Mouse (Mus musculus) midbrain, embryonic 15.5 days (tissue): ENCODE data around the gene Crkl. TPM values are rescaled to one million over a fixed set of nuclear protein-coding genes. Genes with fewer than 3 reads are reported as not detected.
A peak's percentile ranks its signal among the peaks of the same experiment; 100 is the strongest.
"Not testable (repeated sequence)": the region's sequence is repeated elsewhere in the genome, so short reads cannot be mapped to it uniquely, and the experiment has no call there.

ENCODE experiments used
- ATAC-seq: fragments of 200-750 bp; cut with Nextera tagmentation; replicated peaks from 2 replicates; pipeline ENCODE4 v1.8.0; 2017; ENCODE audit warnings: moderate TSS enrichment
- H3K27ac ChIP-seq: fragments of 300-500 bp; sonication (generic); 2 replicates; pipeline ENCODE4 v1.5.1; 2015; ENCODE audit warnings: mild to moderate bottlenecking, inconsistent platforms
- H3K27me3 ChIP-seq: fragments of 300-500 bp; sonication (generic); replicated peaks from 2 replicates; pipeline ENCODE4 v1.6.1; 2015; ENCODE audit warnings: inconsistent platforms
- H3K36me3 ChIP-seq: fragments of 300-500 bp; sonication (generic); replicated peaks from 2 replicates; pipeline ENCODE4 v1.6.1; 2015; ENCODE audit warnings: inconsistent platforms
- H3K4me1 ChIP-seq: fragments of 300-500 bp; sonication (generic); 2 replicates; pipeline ENCODE4 v1.6.1; 2015; ENCODE audit warnings: inconsistent platforms
- H3K4me2 ChIP-seq: fragments of 300-500 bp; sonication (generic); 2 replicates; pipeline ENCODE4 v1.6.1; 2015; ENCODE audit warnings: inconsistent platforms, mild to moderate bottlenecking, moderate library complexity
- H3K4me3 ChIP-seq: fragments of 300-500 bp; sonication (generic); 2 replicates; pipeline ENCODE4 v1.5.1; 2015; ENCODE audit warnings: mild to moderate bottlenecking, inconsistent platforms
- H3K9ac ChIP-seq: fragments of 300-500 bp; sonication (generic); 2 replicates; pipeline ENCODE4 v1.6.1; 2015; ENCODE audit warnings: mild to moderate bottlenecking, inconsistent platforms
- H3K9me3 ChIP-seq: fragments of 300-500 bp; sonication (generic); 2 replicates; pipeline ENCODE4 v1.6.1; 2016; ENCODE audit warnings: inconsistent platforms
- WGBS: fragments of 180-500 bp; shearing (Covaris S2); methylation state at CpG from one replicate; pipeline ENCODE4 v1.1.7; 2015; ENCODE audit warnings: mixed read lengths; 5-methylcytosine and 5-hydroxymethylcytosine counted together
- polyA plus RNA-seq: library from polyadenylated mRNA; unstranded; fragments of >200 nt; fragmentation: Nextera tagmentation; extraction: Ambion mirVana; gene quantifications from 2 replicates; pipeline ENCODE4 v1.2.1, GENCODE M21; 2015

Crkl gene
- polyA plus RNA-seq, 1 experiment from 2014 or later = 83.2 TPM

DNA sequence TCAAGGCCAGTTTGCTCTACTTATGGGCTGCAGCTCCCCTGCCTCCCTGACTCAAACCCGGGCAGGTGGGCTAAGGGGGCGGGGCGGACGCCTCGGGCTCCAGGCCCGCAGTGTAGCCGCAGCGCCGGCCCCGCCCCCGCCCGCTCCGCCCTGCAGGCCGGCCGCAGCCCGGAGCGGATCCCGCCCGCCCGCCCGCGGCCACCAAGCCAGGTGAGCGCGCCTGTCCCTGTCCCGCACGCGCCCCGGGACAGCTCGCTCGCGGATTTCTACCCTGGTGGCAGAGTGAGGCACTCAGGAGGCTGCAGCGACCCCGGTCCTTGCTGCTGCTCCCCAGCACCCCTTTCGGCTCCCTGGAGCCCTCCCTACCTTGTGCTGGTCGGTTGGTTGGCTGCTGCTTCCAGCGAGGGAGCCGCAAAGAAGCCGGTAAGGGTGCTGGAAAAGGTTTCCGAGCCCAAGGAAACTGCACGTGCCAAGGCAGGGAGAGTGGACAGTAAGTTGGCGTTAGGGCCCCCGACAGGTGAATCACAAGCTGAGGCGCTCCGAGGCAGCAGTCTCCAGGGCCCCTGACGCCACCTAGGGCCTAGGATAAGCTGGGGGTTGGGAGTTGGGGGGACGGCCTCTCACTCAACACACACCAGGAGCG lies 37.8 kb downstream of the Crkl start, which contains the start of gene Aifm3:
Gene Aifm3, plus strand, starts transcription at position 143 of the 643 bp plus-strand sequence.
- H3K9ac ChIP-seq = peak within 1 kb of the TSS; percentile 37
- H3K4me1 ChIP-seq = peaks cover 14% of the 10 kb centered on the region
- H3K9me3 ChIP-seq = no peaks in the 10 kb centered on the region
- peaks cover 8% of the 10 kb centered on the region for H3K36me3 ChIP-seq
- peaks cover 9% of the 10 kb centered on the region for H3K27me3 ChIP-seq
- H3K27ac ChIP-seq = no peak within 1 kb of the TSS
- ATAC-seq = peak; percentile 62
- peak within 1 kb of the TSS; percentile 37 for H3K4me3 ChIP-seq
- peak within 1 kb of the TSS; percentile 65 for H3K4me2 ChIP-seq
- WGBS = 1% methylated on average over 45 of the region's 47 CpGs

DNA sequence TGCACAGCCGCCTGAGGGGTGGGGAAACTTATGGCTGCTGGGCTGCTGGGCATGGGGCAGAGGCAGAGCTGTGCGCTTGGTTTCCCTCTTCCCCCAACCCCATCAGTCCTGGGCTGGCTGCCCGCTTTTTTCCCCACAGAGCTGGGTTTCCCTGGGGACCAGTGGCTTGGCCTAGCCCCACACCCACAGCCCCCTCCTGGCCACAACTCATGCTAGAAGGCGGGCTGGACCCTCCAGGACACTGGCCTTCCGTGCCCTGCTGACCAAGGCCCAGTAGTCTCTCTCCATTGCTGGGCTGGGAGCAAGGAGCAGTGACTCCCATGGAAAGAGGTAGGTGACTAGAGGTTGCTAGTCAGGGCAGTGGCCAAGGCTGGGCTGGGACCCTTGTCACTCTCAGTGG lies 39.4 kb downstream of the Crkl start:
- no peak for ATAC-seq
- H3K36me3 ChIP-seq = no peaks in the 10 kb centered on the region
- WGBS = 84% methylated on average over 5 of the region's 5 CpGs
- H3K4me3 ChIP-seq = no peak overlapping the region
- no peak overlapping the region for H3K4me2 ChIP-seq
- no peak overlapping the region for H3K9ac ChIP-seq
- H3K27ac ChIP-seq = no peak overlapping the region
- H3K4me1 ChIP-seq = peaks cover 14% of the 10 kb centered on the region
- H3K9me3 ChIP-seq = no peaks in the 10 kb centered on the region
- H3K27me3 ChIP-seq = peaks cover 9% of the 10 kb centered on the region

DNA sequence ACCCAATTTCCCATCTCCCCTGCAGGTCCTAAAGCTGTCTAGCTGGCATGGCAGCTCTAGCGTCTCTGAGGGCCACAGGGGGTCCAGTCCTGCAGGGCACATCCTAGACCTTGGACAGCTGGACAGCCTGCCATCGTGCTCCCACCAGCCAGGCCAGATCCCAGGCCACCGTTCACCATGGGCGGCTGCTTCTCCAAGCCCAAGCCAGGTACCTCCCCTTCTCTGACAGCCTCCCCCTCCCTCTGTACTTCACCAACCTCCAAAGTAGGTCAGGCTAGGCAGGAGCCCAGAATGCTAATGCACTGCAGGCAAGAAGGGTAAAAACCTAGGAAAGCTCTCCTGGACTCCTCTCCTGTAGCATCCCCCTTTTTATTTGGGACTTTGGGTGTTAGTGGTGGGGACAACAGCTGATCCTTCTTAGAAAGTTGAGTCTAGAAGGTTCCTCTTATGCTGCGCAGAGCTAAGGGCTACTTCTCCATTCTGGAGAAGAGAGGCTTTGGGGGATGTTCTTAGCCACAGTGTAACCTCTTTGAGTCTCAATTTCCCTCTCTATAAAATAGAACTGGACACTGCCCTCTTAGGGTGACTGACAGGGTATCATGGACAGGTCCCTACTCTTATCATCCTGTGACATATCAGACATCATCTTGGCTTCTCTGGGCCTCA lies 40.2 kb downstream of the Crkl start:
- Histone ChIP-seq H3K4me2 (no peak overlapping the region), H3K36me3 (no peaks in the 10 kb centered on the region), H3K9ac (no peak overlapping the region), H3K27me3 (peaks cover 9% of the 10 kb centered on the region), H3K9me3 (no peaks in the 10 kb centered on the region), H3K4me1 (peaks cover 17% of the 10 kb centered on the region), H3K4me3 (no peak overlapping the region), H3K27ac (no peak overlapping the region)
- 74% methylated on average over 5 of the region's 5 CpGs for WGBS
- ATAC-seq = no peak

DNA sequence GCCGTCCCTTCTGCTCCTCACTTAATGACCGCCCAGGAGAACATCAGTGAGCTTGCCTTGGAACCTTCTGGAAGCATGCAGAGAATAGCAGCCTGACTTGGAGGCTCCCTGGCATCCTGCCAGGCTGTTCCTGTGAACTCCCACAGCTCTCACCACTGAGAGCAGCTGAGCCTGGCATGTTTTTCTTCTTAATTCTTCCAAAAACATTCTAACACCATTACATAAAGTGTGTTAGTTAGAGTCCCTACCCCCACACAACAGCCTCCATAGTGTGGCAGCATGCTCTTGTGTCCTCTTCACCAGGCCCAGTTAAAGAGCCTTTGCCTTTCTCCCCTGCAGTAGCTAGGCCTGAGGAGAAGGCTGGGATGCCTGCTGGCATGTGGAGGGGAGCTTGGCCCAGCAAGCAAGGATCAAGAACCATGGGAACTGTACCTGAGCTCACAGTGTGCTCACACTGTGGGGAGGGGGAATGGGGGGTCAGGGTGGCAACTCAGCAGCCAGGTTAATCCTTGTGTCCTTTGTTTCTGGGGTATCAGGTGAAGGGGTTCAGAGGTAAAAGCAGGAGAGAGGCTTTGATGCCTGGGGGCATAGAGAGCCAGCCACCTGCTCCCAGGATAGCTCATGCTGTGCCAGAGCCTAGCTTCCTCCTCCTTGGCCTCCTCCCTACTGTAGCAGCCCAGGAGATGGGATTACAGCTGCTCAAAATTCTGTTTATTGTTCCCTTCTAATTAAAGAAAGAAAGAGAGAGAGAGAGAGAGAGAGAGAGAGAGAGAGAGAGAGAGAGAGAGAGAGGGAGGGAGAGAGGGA lies 44.9 kb downstream of the Crkl start:
- Histone ChIP-seq H3K9me3 (no peaks in the 10 kb centered on the region), H3K4me3 (no peak overlapping the region), H3K36me3 (no peaks in the 10 kb centered on the region), H3K27me3 (no peaks in the 10 kb centered on the region), H3K9ac (no peak overlapping the region), H3K27ac (peak overlapping the region; percentile 49), H3K4me2 (no peak overlapping the region), H3K4me1 (peaks cover 20% of the 10 kb centered on the region)
- ATAC-seq = peak; percentile 27; the same call in 1 of the 2 replicates
- 67% methylated on average over 2 of the region's 2 CpGs for WGBS

DNA sequence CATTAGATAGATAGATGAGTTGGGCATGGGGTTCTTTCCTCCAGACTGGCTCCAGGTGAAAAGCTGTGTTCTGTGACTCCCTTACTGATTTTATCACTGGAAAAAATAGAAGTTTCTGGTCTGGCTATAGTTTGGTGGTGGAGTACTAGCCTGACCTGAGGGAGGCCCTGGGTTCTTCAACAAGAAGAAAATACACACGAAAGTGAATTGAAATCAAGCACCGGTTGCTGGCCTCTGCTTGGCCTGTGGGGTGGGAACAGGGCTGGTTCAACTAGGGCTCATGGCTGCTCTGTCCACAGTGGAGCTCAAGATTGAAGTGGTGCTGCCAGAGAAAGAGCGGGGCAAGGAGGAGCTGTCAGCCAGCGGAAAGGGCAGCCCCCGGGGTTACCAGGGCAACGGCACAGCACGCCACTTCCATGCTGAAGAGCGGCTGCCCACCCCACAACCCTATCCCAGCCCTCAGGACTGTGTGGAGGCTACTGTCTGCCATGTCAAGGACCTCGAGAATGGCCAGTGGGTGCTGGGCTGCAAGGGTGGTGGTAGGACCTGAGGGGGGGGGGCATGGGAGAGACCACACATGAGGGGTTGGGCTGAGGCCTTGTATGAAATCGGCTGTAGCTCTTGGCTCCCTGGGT lies 47.6 kb downstream of the Crkl start:
- Histone ChIP-seq H3K27ac (no peak overlapping the region), H3K27me3 (no peaks in the 10 kb centered on the region), H3K36me3 (no peaks in the 10 kb centered on the region), H3K9ac (no peak overlapping the region), H3K4me3 (no peak overlapping the region), H3K4me1 (peaks cover 20% of the 10 kb centered on the region), H3K9me3 (no peaks in the 10 kb centered on the region), H3K4me2 (peak overlapping the region; percentile 21; the same call in 1 of the 2 replicates)
- WGBS = 9% methylated on average over 10 of the region's 10 CpGs
- ATAC-seq = peak; percentile 86

DNA sequence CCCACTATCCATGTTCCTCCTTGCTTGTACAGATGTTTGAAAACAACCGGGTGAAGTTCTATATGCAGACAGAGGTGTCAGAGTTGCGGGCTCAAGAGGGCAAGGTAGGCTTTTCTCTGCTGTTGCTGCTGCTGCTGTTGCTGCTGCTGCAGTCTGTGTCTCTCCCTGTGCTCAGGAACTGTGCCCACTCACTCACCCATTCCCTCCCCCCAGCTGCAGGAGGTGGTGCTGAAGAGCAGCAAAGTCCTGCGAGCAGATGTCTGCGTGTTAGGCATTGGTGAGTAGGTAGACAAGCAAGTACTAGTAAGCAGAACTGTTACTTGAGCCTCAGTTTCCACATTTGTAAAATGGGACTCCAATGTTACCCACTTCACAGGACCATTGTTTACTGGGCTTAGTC lies 50.9 kb downstream of the Crkl start:
- Histone ChIP-seq H3K27me3 (no peaks in the 10 kb centered on the region), H3K4me2 (no peak overlapping the region), H3K9ac (no peak overlapping the region), H3K27ac (no peak overlapping the region), H3K36me3 (no peaks in the 10 kb centered on the region), H3K4me3 (no peak overlapping the region), H3K4me1 (peaks cover 14% of the 10 kb centered on the region), H3K9me3 (no peaks in the 10 kb centered on the region)
- no peak for ATAC-seq
- 83% methylated on average over 4 of the region's 4 CpGs for WGBS

DNA sequence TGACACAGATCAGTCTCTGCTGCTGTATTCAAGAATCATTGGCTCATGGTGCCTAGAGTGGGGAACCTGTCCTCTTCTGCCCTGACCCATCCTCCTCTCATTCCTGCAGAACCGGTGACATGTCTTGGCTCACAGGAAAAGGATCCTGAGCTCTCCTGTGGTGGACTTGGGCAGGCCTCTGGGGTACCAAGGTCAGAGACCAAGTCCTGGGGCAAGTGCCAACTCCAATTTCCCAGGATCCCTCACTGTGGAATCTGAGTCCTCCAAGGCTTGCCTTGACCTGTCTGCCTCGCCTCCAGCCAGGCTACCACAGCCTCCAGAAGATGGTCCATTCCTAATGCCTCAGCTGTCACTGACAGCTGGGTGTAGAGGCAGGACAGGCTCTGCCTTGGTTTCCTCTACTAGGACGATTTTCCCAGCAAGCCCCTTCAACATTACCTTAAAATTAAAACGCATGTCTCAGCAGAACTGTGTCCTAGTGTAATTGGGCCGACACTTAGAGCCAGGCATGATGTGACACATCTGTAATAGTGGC lies 55.3 kb downstream of the Crkl start:
- H3K4me3 ChIP-seq = no peak overlapping the region
- no peaks in the 10 kb centered on the region for H3K27me3 ChIP-seq
- ATAC-seq = no peak
- H3K9me3 ChIP-seq = no peaks in the 10 kb centered on the region
- 89% methylated on average over 5 of the region's 5 CpGs for WGBS
- H3K9ac ChIP-seq = no peak overlapping the region
- peaks cover 20% of the 10 kb centered on the region for H3K4me1 ChIP-seq
- no peak overlapping the region for H3K4me2 ChIP-seq
- peaks cover 2% of the 10 kb centered on the region for H3K36me3 ChIP-seq
- H3K27ac ChIP-seq = no peak overlapping the region

DNA sequence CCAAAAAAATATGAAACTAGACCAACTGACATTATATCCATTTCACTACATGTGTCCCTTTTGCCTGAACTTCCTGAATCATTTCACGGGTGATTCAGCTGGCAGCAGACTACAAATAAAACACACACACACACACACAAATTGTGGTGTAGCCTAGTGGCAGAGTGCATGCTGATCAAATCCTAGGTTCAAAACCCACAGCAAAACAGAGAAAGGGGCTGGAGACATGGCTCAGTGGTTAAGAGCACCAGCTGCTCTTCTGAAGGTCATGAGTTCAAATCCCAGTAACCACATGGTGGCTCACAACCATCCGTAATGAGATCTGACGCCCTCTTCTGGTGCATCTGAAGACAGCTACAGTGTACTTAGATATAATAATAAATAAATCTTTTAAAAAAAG lies 56.2 kb downstream of the Crkl start:
- H3K27me3 ChIP-seq, H3K9me3 ChIP-seq, ATAC-seq: not testable (repeated sequence)
- peak overlapping the region; percentile 86 for H3K4me3 ChIP-seq
- peak overlapping the region; percentile 73 for H3K4me2 ChIP-seq
- peaks cover 20% of the 10 kb centered on the region for H3K4me1 ChIP-seq
- H3K36me3 ChIP-seq = peaks cover 12% of the 10 kb centered on the region
- 28% methylated on average over 3 of the region's 3 CpGs for WGBS
- peak overlapping the region; percentile 97 for H3K27ac ChIP-seq
- peak overlapping the region; percentile 87 for H3K9ac ChIP-seq

DNA sequence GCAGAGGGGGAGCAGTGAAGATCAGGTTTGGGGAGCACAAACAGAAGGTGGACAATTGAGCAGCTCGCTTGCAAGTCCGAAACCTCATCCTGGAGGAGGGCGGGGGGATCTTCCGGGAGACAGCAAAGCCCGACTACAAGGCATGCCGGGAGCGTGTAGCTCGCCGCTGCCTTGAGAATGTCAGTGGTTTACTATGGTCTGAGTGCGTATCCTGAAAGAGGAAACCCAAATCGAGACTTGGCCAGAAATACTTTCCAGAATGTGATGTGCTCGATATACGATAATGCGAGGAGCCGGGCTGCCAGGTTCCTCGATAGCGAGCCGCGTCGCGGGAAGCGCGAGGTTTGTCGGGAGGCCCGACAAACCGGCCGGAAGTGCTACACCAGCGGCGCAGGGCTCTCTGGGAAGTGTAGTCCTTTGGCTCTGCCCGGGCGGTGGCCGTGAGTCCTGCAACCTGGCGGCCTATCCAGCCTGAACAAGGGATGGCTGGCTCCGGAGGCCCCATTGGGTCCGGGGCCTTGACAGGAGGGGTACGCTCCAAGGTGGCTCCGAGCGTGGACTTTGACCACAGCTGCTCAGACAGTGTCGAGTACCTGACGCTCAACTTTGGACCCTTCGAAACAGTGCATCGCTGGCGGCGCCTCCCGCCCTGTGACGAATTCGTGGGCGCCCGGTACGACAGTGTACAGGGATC lies 56.9 kb downstream of the Crkl start, which contains the start of gene Lztr1:
Gene Lztr1, plus strand, starts transcription at position 143 of the 694 bp plus-strand sequence.
- Histone ChIP-seq H3K27me3 (no peaks in the 10 kb centered on the region), H3K9ac (peak within 1 kb of the TSS; percentile 87), H3K4me2 (peak within 1 kb of the TSS; percentile 73), H3K4me3 (peak within 1 kb of the TSS; percentile 86), H3K36me3 (peaks cover 18% of the 10 kb centered on the region), H3K4me1 (peaks cover 20% of the 10 kb centered on the region), H3K9me3 (no peaks in the 10 kb centered on the region), H3K27ac (peak within 1 kb of the TSS; percentile 97)
- peak; percentile 98 for ATAC-seq
- under 1% methylated on average over 50 of the region's 50 CpGs for WGBS

DNA sequence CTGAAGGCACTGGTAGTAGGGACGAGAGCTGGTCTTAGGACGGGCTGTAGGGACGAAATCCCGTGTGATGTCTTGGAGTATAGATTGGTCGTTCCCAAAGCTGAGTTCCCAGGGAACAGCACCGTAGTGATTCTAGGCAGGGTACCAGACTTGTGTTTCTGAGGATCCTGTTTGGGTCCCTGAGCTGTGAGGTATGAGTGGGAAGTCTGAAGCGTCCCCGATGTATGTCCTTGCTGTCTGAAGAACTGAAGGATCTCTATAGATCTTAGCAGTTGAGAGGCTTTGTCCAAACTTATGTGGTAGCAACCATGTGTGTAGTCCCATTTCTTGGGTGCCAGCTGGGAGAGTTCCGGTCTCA lies 57.4 kb downstream of the Crkl start:
- peaks cover 23% of the 10 kb centered on the region for H3K36me3 ChIP-seq
- peak overlapping the region; percentile 87 for H3K9ac ChIP-seq
- H3K4me3 ChIP-seq = peak overlapping the region; percentile 86
- ATAC-seq = peak; percentile 21
- WGBS = 11% methylated on average over 9 of the region's 9 CpGs
- H3K9me3 ChIP-seq = no peaks in the 10 kb centered on the region
- peak overlapping the region; percentile 97 for H3K27ac ChIP-seq
- H3K4me2 ChIP-seq = peak overlapping the region; percentile 73
- H3K4me1 ChIP-seq = peaks cover 20% of the 10 kb centered on the region
- H3K27me3 ChIP-seq = no peaks in the 10 kb centered on the region

DNA sequence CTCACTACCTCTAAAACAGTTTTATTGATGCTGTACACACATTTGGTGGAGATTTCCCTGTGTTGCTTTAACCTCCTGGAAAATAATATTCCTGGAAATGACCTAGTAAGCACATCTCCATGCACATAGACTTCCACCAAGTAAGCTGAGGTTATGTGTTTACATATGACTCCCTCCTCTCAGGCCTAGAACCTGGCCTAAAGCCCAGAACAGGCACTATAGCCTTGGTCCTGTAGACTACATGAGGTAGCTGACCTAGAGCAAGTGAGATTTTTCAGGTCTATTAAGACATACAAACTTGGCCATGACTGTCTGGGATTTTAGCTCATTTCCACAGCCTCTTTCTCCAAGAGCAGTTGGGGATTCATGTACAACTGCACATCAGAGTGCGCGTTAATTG lies 58.4 kb downstream of the Crkl start:
- H3K4me2 ChIP-seq = peak overlapping the region; percentile 73
- H3K27me3 ChIP-seq = no peaks in the 10 kb centered on the region
- H3K9ac ChIP-seq = no peak overlapping the region
- no peaks in the 10 kb centered on the region for H3K9me3 ChIP-seq
- ATAC-seq = no peak
- peaks cover 20% of the 10 kb centered on the region for H3K4me1 ChIP-seq
- H3K4me3 ChIP-seq = peak overlapping the region; percentile 86; the same call in 1 of the 2 replicates
- H3K36me3 ChIP-seq = peaks cover 28% of the 10 kb centered on the region
- no peak overlapping the region for H3K27ac ChIP-seq
- WGBS = 97% methylated on average over 2 of the region's 2 CpGs
